Mouse (Mus musculus) stomach, embryonic 15.5 days (tissue): ENCODE data around the gene Tmem100. TPM values are rescaled to one million over a fixed set of nuclear protein-coding genes. Genes with fewer than 3 reads are reported as not detected.
A peak's percentile ranks its signal among the peaks of the same experiment; 100 is the strongest.

Experiments used
- ATAC-seq: fragments of 200-750 bp; cut with Nextera tagmentation; 2 replicates; pipeline ENCODE4 v1.8.0; 2017; ENCODE audit warnings: low read depth, moderate number of reproducible peaks, moderate TSS enrichment; ENCODE audit not compliant: insufficient read depth, low FRiP score
- H3K27ac ChIP-seq: fragments of 300-500 bp; sonication (generic); 2 replicates; pipeline ENCODE4 v1.5.1; 2015; ENCODE audit warnings: mild to moderate bottlenecking, inconsistent platforms
- H3K27me3 ChIP-seq: fragments of 300-500 bp; sonication (generic); replicated peaks from 2 replicates; pipeline ENCODE4 v1.6.1; 2015; ENCODE audit warnings: inconsistent platforms
- H3K36me3 ChIP-seq: fragments of 300-500 bp; sonication (generic); 2 replicates; pipeline ENCODE4 v1.6.1; 2015; ENCODE audit warnings: inconsistent platforms
- H3K4me1 ChIP-seq: fragments of 300-500 bp; sonication (generic); 2 replicates; pipeline ENCODE4 v1.6.1; 2015; ENCODE audit warnings: inconsistent platforms
- H3K4me2 ChIP-seq: fragments of 300-500 bp; sonication (generic); 2 replicates; pipeline ENCODE4 v1.6.1; 2015; ENCODE audit warnings: mild to moderate bottlenecking, inconsistent platforms
- H3K4me3 ChIP-seq: fragments of 300-500 bp; sonication (generic); replicated peaks from 2 replicates; pipeline ENCODE4 v1.5.1; 2015; ENCODE audit warnings: inconsistent platforms
- H3K9ac ChIP-seq: fragments of 300-500 bp; sonication (generic); 2 replicates; pipeline ENCODE4 v1.6.1; 2015; ENCODE audit warnings: inconsistent platforms
- H3K9me3 ChIP-seq: fragments of 300-500 bp; sonication (generic); 2 replicates; pipeline ENCODE4 v1.6.1; 2016; ENCODE audit warnings: inconsistent platforms
- WGBS: fragments of 180-500 bp; shearing (Covaris S2); methylation state at CpG from one replicate; pipeline ENCODE4 v1.1.7; 2015; 5-methylcytosine and 5-hydroxymethylcytosine counted together
- polyA plus RNA-seq: library from polyadenylated mRNA; unstranded; fragments of >200 nt; fragmentation: Nextera tagmentation; extraction: Ambion mirVana; gene quantifications from 2 replicates; pipeline ENCODE4 v1.2.1, GENCODE M21; 2015

The Tmem100 gene
- 27.3 and 27.9 TPM in 2 replicates for polyA plus RNA-seq

GRCm38 (mm10) chr11:90029841-90030398 lies at the start of gene Tmem100:
TSS of gene Tmem100 (plus strand) at chr11:90030348.
- WGBS, result 54% methylated on average over 13 of the region's 13 CpGs
- peak within 1 kb of the TSS; percentile 23; the same call in 1 of the 2 replicates for H3K27ac ChIP-seq

GRCm38 (mm10) chr11:89982918-89983317 lies 47.2 kb upstream of the Tmem100 start:
- Histone ChIP-seq H3K4me1 (peaks cover 13% of the 10 kb centered on the region; the same call in 1 of the 2 replicates), H3K36me3 (no peaks in the 10 kb centered on the region), H3K9ac (no peak overlapping the region), H3K9me3 (no peaks in the 10 kb centered on the region), H3K4me3 (no peak overlapping the region), H3K4me2 (no peak overlapping the region), H3K27ac (no peak overlapping the region), H3K27me3 (no peaks in the 10 kb centered on the region)
- 63% methylated on average over 2 of the region's 2 CpGs for WGBS
- no peak for ATAC-seq

More at GRCm38 (mm10) chr11:90029841-90030398, at the start of gene Tmem100:
- no peaks in the 10 kb centered on the region for H3K9me3 ChIP-seq
- peak within 1 kb of the TSS; percentile 26; the same call in 1 of the 2 replicates for H3K9ac ChIP-seq
- ATAC-seq, result no peak
- H3K27me3 ChIP-seq, result no peaks in the 10 kb centered on the region
- peaks cover 11% of the 10 kb centered on the region; the same call in 1 of the 2 replicates for H3K4me1 ChIP-seq
- H3K36me3 ChIP-seq, result no peaks in the 10 kb centered on the region
- peak within 1 kb of the TSS; percentile 40 for H3K4me3 ChIP-seq
- H3K4me2 ChIP-seq, result peak within 1 kb of the TSS; percentile 50

- H3K4me1 ChIP-seq, result no peaks in the 10 kb centered on the region
- H3K36me3 ChIP-seq, result no peaks in the 10 kb centered on the region
- no peak overlapping the region for H3K27ac ChIP-seq
- H3K4me2 ChIP-seq, result no peak overlapping the region
- no peaks in the 10 kb centered on the region for H3K9me3 ChIP-seq
- H3K4me3 ChIP-seq, result no peak overlapping the region
- no peaks in the 10 kb centered on the region for H3K27me3 ChIP-seq
- no peak overlapping the region for H3K9ac ChIP-seq
- ATAC-seq, result no peak
- 92% methylated on average over 5 of the region's 5 CpGs for WGBS
These were observed 45.7 kb upstream of the Tmem100 start for GRCm38 (mm10) chr11:89984436-89984835.

- H3K9ac ChIP-seq, result no peak overlapping the region
- no peak overlapping the region for H3K27ac ChIP-seq
- H3K9me3 ChIP-seq, result no peaks in the 10 kb centered on the region
- no peaks in the 10 kb centered on the region for H3K36me3 ChIP-seq
- no peaks in the 10 kb centered on the region for H3K27me3 ChIP-seq
- no peaks in the 10 kb centered on the region for H3K4me1 ChIP-seq
- WGBS, result 58% methylated on average over 10 of the region's 10 CpGs
- no peak overlapping the region for H3K4me3 ChIP-seq
- ATAC-seq, result no peak
- no peak overlapping the region for H3K4me2 ChIP-seq
These were observed 44.7 kb upstream of the Tmem100 start for GRCm38 (mm10) chr11:89985200-89986187.

- Histone ChIP-seq H3K4me3 (no peak overlapping the region), H3K4me1 (no peaks in the 10 kb centered on the region), H3K4me2 (no peak overlapping the region), H3K36me3 (no peaks in the 10 kb centered on the region), H3K9me3 (no peaks in the 10 kb centered on the region), H3K9ac (no peak overlapping the region), H3K27ac (no peak overlapping the region), H3K27me3 (no peaks in the 10 kb centered on the region)
- 83% methylated on average over 8 of the region's 8 CpGs for WGBS
- ATAC-seq, result no peak
These were observed 43.6 kb upstream of the Tmem100 start for GRCm38 (mm10) chr11:89986516-89986915.

GRCm38 (mm10) chr11:89988936-89989589 lies 41.1 kb upstream of the Tmem100 start:
- no peaks in the 10 kb centered on the region for H3K36me3 ChIP-seq
- WGBS, result 19% methylated on average over 8 of the region's 8 CpGs
- H3K27ac ChIP-seq, result no peak overlapping the region
- no peaks in the 10 kb centered on the region for H3K9me3 ChIP-seq
- H3K4me1 ChIP-seq, result no peaks in the 10 kb centered on the region
- no peak overlapping the region for H3K4me2 ChIP-seq
- H3K9ac ChIP-seq, result no peak overlapping the region
- ATAC-seq, result peak; percentile 45; the same call in 1 of the 2 replicates
- H3K27me3 ChIP-seq, result no peaks in the 10 kb centered on the region
- H3K4me3 ChIP-seq, result no peak overlapping the region

GRCm38 (mm10) chr11:89991661-89992060 lies 38.5 kb upstream of the Tmem100 start:
- ATAC-seq, result no peak
- no peak overlapping the region for H3K4me3 ChIP-seq
- no peak overlapping the region for H3K9ac ChIP-seq
- no peaks in the 10 kb centered on the region for H3K27me3 ChIP-seq
- no peaks in the 10 kb centered on the region for H3K36me3 ChIP-seq
- no peaks in the 10 kb centered on the region for H3K4me1 ChIP-seq
- no peak overlapping the region for H3K27ac ChIP-seq
- no peaks in the 10 kb centered on the region for H3K9me3 ChIP-seq
- H3K4me2 ChIP-seq, result no peak overlapping the region

GRCm38 (mm10) chr11:89994706-89995105 lies 35.4 kb upstream of the Tmem100 start:
- no peak for ATAC-seq
- Histone ChIP-seq H3K36me3 (no peaks in the 10 kb centered on the region), H3K4me1 (no peaks in the 10 kb centered on the region), H3K9ac (no peak overlapping the region), H3K9me3 (no peaks in the 10 kb centered on the region), H3K4me3 (no peak overlapping the region), H3K4me2 (no peak overlapping the region), H3K27me3 (no peaks in the 10 kb centered on the region), H3K27ac (no peak overlapping the region)
- WGBS, result 86% methylated on average over 2 of the region's 2 CpGs

GRCm38 (mm10) chr11:89995596-89995995 lies 34.6 kb upstream of the Tmem100 start:
- no peak for ATAC-seq
- Histone ChIP-seq H3K27me3 (no peaks in the 10 kb centered on the region), H3K9ac (no peak overlapping the region), H3K36me3 (no peaks in the 10 kb centered on the region), H3K4me3 (no peak overlapping the region), H3K27ac (no peak overlapping the region), H3K9me3 (no peaks in the 10 kb centered on the region), H3K4me2 (no peak overlapping the region), H3K4me1 (no peaks in the 10 kb centered on the region)
- WGBS, result 82% methylated on average over 5 of the region's 5 CpGs

- no peak; the same call in 1 of the 2 replicates for ATAC-seq
- H3K27me3 ChIP-seq, result no peaks in the 10 kb centered on the region
These were observed 33.7 kb upstream of the Tmem100 start for GRCm38 (mm10) chr11:89996406-89996805.

GRCm38 (mm10) chr11:89996856-89997255 lies 33.3 kb upstream of the Tmem100 start:
- H3K27me3 ChIP-seq, result no peaks in the 10 kb centered on the region
- no peaks in the 10 kb centered on the region for H3K9me3 ChIP-seq
- no peak overlapping the region for H3K4me2 ChIP-seq
- no peak overlapping the region for H3K4me3 ChIP-seq
- H3K9ac ChIP-seq, result no peak overlapping the region
- no peaks in the 10 kb centered on the region for H3K36me3 ChIP-seq
- 72% methylated on average over 7 of the region's 7 CpGs for WGBS
- H3K4me1 ChIP-seq, result no peaks in the 10 kb centered on the region
- no peak overlapping the region for H3K27ac ChIP-seq
- peak; percentile 34; the same call in 1 of the 2 replicates for ATAC-seq

More at GRCm38 (mm10) chr11:89996406-89996805, 33.7 kb upstream of the Tmem100 start:
- Histone ChIP-seq H3K9me3 (no peaks in the 10 kb centered on the region), H3K4me2 (no peak overlapping the region), H3K4me1 (no peaks in the 10 kb centered on the region), H3K9ac (no peak overlapping the region), H3K36me3 (no peaks in the 10 kb centered on the region), H3K4me3 (no peak overlapping the region), H3K27ac (no peak overlapping the region)
- 83% methylated on average over 4 of the region's 4 CpGs for WGBS
